Mouse (Mus musculus): ENCODE data around the gene Slco3a1. TPM values are rescaled to one million over a fixed set of nuclear protein-coding genes. Genes with fewer than 3 reads are reported as not detected.

The Slco3a1 gene
- polyA plus RNA-seq, 2 experiments, result 0.69 to 1.1 TPM

DNA sequence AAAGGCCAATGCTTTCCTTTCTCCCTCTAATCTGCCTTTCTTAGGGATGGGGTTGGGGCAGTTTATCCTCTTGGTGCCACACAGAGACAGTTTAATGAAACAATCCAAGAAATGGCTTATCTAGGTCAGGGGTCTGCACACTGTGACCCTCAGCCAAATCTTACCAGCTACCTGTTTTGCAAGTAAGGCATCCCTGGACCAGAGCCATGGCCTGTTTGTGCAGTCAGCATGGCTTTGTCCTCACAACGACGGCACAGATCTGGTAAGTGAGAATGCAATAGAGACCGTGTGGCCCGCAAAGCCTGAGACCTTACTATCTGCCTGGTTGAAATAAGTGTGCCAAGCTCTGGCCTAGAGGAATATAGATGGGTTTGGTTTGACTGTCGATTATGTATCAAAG lies 36.3 kb downstream of the Slco3a1 start:
- DNase-seq (ENCODE audit: low read depth in 3 of 3, low spot score in 3 of 3) (no peak), ATAC-seq (ENCODE audit: insufficient read depth) (no peak)
- no peak overlapping the region for H3K4me2 ChIP-seq (ENCODE audit: low read depth)
- H3K9ac ChIP-seq (replicated peaks), result no peak overlapping the region
- H3K36me3 ChIP-seq (replicated peaks; ENCODE audit: control insufficient read depth, insufficient read depth, low read depth), result no peaks in the 10 kb centered on the region
- no peak for TF ChIP-seq EP300 (IDR thresholded peaks at IDR 0.05; ENCODE audit: low read depth)
- no peak for TF ChIP-seq CTCF (IDR thresholded peaks at IDR 0.05; ENCODE audit: low read depth)
- WGBS (ENCODE audit: insufficient replicate concordance), result 58% methylated on average over 5 of the region's 5 CpGs
- H3K4me1 ChIP-seq (replicated peaks; ENCODE audit: control insufficient read depth in 2 of 2, insufficient read depth in 2 of 2, low read length in 1 of 2), result no peaks in the 10 kb centered on the region
- no peaks in the 10 kb centered on the region for H3K9me3 ChIP-seq (ENCODE audit: control insufficient read depth, low read length)
- H3K27me3 ChIP-seq (ENCODE audit: control insufficient read depth, insufficient read depth, low read length), result no peaks in the 10 kb centered on the region
- no peak overlapping the region for H3K4me3 ChIP-seq (ENCODE audit: insufficient read depth in 1 of 2, low read depth in 2 of 2, low read length in 2 of 2)
- no peak overlapping the region for H3K27ac ChIP-seq

DNA sequence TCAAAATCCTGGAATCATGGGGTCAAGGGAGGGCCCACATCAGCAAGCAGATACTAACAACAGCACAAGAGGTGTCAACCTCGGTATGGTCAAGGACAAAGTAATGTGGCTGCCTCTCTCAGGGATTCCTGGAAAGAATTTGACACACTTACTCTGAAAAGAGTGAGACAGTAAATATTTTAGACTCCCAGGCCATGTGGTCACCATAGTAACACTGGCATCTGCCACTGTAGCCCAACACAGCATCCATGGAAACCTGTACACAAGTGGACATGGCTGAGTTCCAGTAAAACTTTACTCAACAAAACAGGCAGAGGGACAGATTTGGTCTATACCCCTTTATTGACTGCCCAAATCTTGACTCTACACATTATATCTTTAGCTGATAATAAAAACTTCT lies 43.9 kb downstream of the Slco3a1 start:
- DNase-seq (ENCODE audit: low read depth in 3 of 3, low spot score in 3 of 3) (no peak), ATAC-seq (ENCODE audit: insufficient read depth) (no peak)
- Histone ChIP-seq H3K27me3 (ENCODE audit: control insufficient read depth, insufficient read depth, low read length) (no peaks in the 10 kb centered on the region), H3K4me3 (ENCODE audit: insufficient read depth in 1 of 2, low read depth in 2 of 2, low read length in 2 of 2) (no peak overlapping the region), H3K4me1 (replicated peaks; ENCODE audit: control insufficient read depth in 2 of 2, insufficient read depth in 2 of 2, low read length in 1 of 2) (no peaks in the 10 kb centered on the region), H3K27ac (no peak overlapping the region), H3K4me2 (ENCODE audit: low read depth) (no peak overlapping the region), H3K9ac (replicated peaks) (no peak overlapping the region), H3K36me3 (replicated peaks; ENCODE audit: control insufficient read depth, insufficient read depth, low read depth) (no peaks in the 10 kb centered on the region), H3K9me3 (ENCODE audit: control insufficient read depth, low read length) (no peaks in the 10 kb centered on the region)
- 55% methylated on average over 1 of the region's 1 CpGs for WGBS (ENCODE audit: insufficient replicate concordance)
- TF ChIP-seq CTCF (IDR thresholded peaks at IDR 0.05; ENCODE audit: low read depth) (no peak), EP300 (IDR thresholded peaks at IDR 0.05; ENCODE audit: low read depth) (no peak)

DNA sequence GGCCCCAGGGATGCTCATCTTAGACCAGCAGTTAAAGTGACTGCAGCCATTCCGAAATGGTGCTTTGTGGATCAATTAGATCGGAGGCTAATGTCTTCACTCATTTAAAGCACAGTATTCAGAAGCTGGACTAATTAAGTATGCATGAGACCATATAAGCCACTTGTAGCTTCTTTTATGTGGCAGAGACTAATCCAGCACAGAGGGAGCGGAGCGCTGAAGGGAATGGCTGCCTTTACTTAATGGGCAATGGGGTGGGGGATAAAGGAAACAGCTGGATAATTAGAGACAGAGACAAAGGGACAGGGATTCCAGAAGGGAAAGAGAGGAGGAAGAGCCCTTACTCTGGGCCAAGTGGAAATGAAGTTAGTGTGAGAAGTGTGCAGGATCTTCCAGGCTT lies 46.4 kb downstream of the Slco3a1 start:
- ATAC-seq (ENCODE audit: insufficient read depth), result no peak
- DNase-seq (ENCODE audit: low read depth in 3 of 3, low spot score in 3 of 3), result no peak

DNA sequence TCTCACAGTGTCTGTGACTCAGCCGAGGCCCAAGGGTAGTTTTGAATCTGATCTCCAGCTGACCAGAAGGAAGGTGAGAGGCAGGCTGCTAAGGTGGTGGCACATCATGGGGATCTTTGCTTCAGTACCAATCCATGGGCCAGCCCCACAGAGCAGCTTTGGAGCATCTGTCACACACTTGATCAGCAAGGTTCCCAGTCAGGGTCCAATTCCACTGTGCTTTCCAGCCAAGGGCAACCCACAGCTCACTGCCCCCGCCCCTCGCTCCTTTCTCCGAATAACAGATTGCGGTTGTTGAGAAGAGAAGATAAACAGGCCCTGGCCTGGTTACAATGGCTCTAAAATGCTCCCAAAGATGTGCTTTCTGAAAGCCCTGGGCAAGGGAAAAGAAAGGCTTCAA lies 47.7 kb downstream of the Slco3a1 start:
- Histone ChIP-seq H3K4me3 (ENCODE audit: insufficient read depth in 1 of 2, low read depth in 2 of 2, low read length in 2 of 2) (no peak overlapping the region), H3K27me3 (ENCODE audit: control insufficient read depth, insufficient read depth, low read length) (no peaks in the 10 kb centered on the region), H3K36me3 (replicated peaks; ENCODE audit: control insufficient read depth, insufficient read depth, low read depth) (no peaks in the 10 kb centered on the region), H3K9ac (replicated peaks) (no peak overlapping the region), H3K9me3 (ENCODE audit: control insufficient read depth, low read length) (no peaks in the 10 kb centered on the region), H3K4me1 (replicated peaks; ENCODE audit: control insufficient read depth in 2 of 2, insufficient read depth in 2 of 2, low read length in 1 of 2) (no peaks in the 10 kb centered on the region), H3K27ac (no peak overlapping the region), H3K4me2 (ENCODE audit: low read depth) (no peak overlapping the region)
- 67% methylated on average over 5 of the region's 5 CpGs for WGBS (ENCODE audit: insufficient replicate concordance)
- DNase-seq (ENCODE audit: low read depth in 3 of 3, low spot score in 3 of 3), result no peak
- no peak for ATAC-seq (ENCODE audit: insufficient read depth)
- TF ChIP-seq CTCF (IDR thresholded peaks at IDR 0.05; ENCODE audit: low read depth), result no peak
- TF ChIP-seq EP300 (IDR thresholded peaks at IDR 0.05; ENCODE audit: low read depth), result no peak

More for the DNA sequence above, 46.4 kb downstream of the Slco3a1 start:
- no peak overlapping the region for H3K27ac ChIP-seq
- no peak for TF ChIP-seq EP300 (IDR thresholded peaks at IDR 0.05; ENCODE audit: low read depth)
- TF ChIP-seq CTCF (IDR thresholded peaks at IDR 0.05; ENCODE audit: low read depth), result no peak
- H3K4me1 ChIP-seq (replicated peaks; ENCODE audit: control insufficient read depth in 2 of 2, insufficient read depth in 2 of 2, low read length in 1 of 2), result no peaks in the 10 kb centered on the region
- H3K4me2 ChIP-seq (ENCODE audit: low read depth), result no peak overlapping the region
- H3K9ac ChIP-seq (replicated peaks), result no peak overlapping the region
- no peaks in the 10 kb centered on the region for H3K27me3 ChIP-seq (ENCODE audit: control insufficient read depth, insufficient read depth, low read length)
- WGBS (ENCODE audit: insufficient replicate concordance), result 67% methylated on average over 4 of the region's 4 CpGs
- H3K36me3 ChIP-seq (replicated peaks; ENCODE audit: control insufficient read depth, insufficient read depth, low read depth), result no peaks in the 10 kb centered on the region
- H3K9me3 ChIP-seq (ENCODE audit: control insufficient read depth, low read length), result no peaks in the 10 kb centered on the region
- no peak overlapping the region for H3K4me3 ChIP-seq (ENCODE audit: insufficient read depth in 1 of 2, low read depth in 2 of 2, low read length in 2 of 2)

DNA sequence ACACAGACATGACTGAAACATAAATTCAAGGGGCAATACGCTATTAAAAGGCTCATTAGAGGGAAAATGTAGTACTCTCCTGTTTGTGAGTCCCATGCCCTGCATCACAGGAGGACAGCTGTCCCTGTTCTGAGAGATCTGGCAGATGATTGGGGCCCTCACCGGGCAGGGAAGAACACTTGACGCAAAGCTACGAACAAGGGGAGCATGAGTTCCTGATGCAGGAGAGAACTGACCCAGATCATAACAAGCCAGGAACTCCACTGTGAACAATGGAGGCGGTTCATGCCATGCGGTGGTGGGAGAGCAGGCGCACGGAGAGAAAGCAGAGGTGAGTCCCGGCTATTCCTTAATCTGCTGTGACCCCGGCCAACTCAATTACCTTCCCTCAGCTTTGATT lies 48.9 kb downstream of the Slco3a1 start:
- ATAC-seq (ENCODE audit: insufficient read depth) (no peak), DNase-seq (ENCODE audit: low read depth in 3 of 3, low spot score in 3 of 3) (no peak)
- H3K9ac ChIP-seq (replicated peaks), result no peak overlapping the region
- TF ChIP-seq EP300 (IDR thresholded peaks at IDR 0.05; ENCODE audit: low read depth) (no peak), CTCF (IDR thresholded peaks at IDR 0.05; ENCODE audit: low read depth) (no peak)
- no peaks in the 10 kb centered on the region for H3K27me3 ChIP-seq (ENCODE audit: control insufficient read depth, insufficient read depth, low read length)
- 70% methylated on average over 10 of the region's 10 CpGs for WGBS (ENCODE audit: insufficient replicate concordance)
- H3K4me3 ChIP-seq (ENCODE audit: insufficient read depth in 1 of 2, low read depth in 2 of 2, low read length in 2 of 2), result no peak overlapping the region
- H3K27ac ChIP-seq, result no peak overlapping the region
- no peaks in the 10 kb centered on the region for H3K4me1 ChIP-seq (replicated peaks; ENCODE audit: control insufficient read depth in 2 of 2, insufficient read depth in 2 of 2, low read length in 1 of 2)
- H3K36me3 ChIP-seq (replicated peaks; ENCODE audit: control insufficient read depth, insufficient read depth, low read depth), result no peaks in the 10 kb centered on the region
- H3K4me2 ChIP-seq (ENCODE audit: low read depth), result no peak overlapping the region
- no peaks in the 10 kb centered on the region for H3K9me3 ChIP-seq (ENCODE audit: control insufficient read depth, low read length)
